21 mouse cellular contexts compared by ENCODE assay signal in genomic region chr14:7896699-7897098, GRCm38 (mm10).
DNase-seq lines count a peak whose midpoint lies in the region; ATAC-seq and TF ChIP-seq lines count a peak whose summit lies in the region.
"Had no signal": no experiment of that assay in that cellular context is flagged by ENCODE, and none has a peak within 500 bp of the region (broad histone marks: within the 10 kb centered on the region; RNA-seq: fewer than 3 reads in every experiment).

No protein-coding gene starts in this region.

- H3K36me3 ChIP-seq in kidney, embryonic 15.5 days, result peaks cover 67% of the 10 kb centered on the region
- peaks cover 14% of the 10 kb centered on the region; the same call in 1 of the 2 replicates for H3K36me3 ChIP-seq in midbrain, embryonic 11.5 days (ENCODE audit: control insufficient read depth, insufficient read depth, low read length)
- H3K36me3 ChIP-seq in midbrain, embryonic 15.5 days (replicated peaks), result peaks cover 40% of the 10 kb centered on the region
- H3K36me3 ChIP-seq in limb, embryonic 14.5 days (ENCODE audit: control insufficient read depth, insufficient read depth, low read length), result peaks cover 64% of the 10 kb centered on the region

- WGBS in kidney, embryonic 15.5 days, result 72% methylated on average over 1 of the region's 1 CpGs
- 97% methylated on average over 1 of the region's 1 CpGs for WGBS in midbrain, embryonic 11.5 days
- 85% methylated on average over 1 of the region's 1 CpGs for WGBS in midbrain, embryonic 15.5 days
- 28% methylated on average over 1 of the region's 1 CpGs for WGBS in limb, embryonic 14.5 days

- ATAC-seq in kidney, embryonic 15.5 days (replicated peaks; ENCODE audit: low FRiP score), result no peak
- no peak for ATAC-seq in midbrain, embryonic 11.5 days (ENCODE audit: low FRiP score)
- ATAC-seq in midbrain, embryonic 15.5 days (replicated peaks), result no peak
- peak; percentile 35 for ATAC-seq in limb, embryonic 14.5 days (ENCODE audit: low FRiP score, low read depth)
- ATAC-seq: inflammation-experienced regulatory T-cells, adult 6 months had no signal

- DNase-seq in kidney, postnatal 10 days, result no peak
- DNase-seq in midbrain, embryonic 11.5 days (ENCODE audit: low spot score, missing footprints), result peak; percentile 44
- DNase-seq in forelimb bud, embryonic 11.5 days (ENCODE audit: low read depth, low spot score), result peak; percentile 81
- DNase-seq in limb, embryonic 14.5 days (ENCODE audit: low spot score), result peak; percentile 67
- DNase-seq in thymus, postnatal 25 days, result no peak
- DNase-seq in heart, adult 8-10 months (ENCODE audit: low spot score), result no peak
- DNase-seq: adrenal gland, adult 2 months; cerebellum, adult 9-10 months; forebrain, postnatal 0 days; heart, postnatal 10 days; layer of hippocampus, postnatal 36 days; liver, embryonic 13.5 days; right cerebral cortex, adult 18-20 months had no signal

- no peak overlapping the region for H3K4me2 ChIP-seq in kidney, embryonic 15.5 days
- H3K4me2 ChIP-seq in midbrain, embryonic 11.5 days, result no peak overlapping the region
- H3K4me2 ChIP-seq in midbrain, embryonic 15.5 days, result no peak overlapping the region
- no peak overlapping the region for H3K4me2 ChIP-seq in limb, embryonic 14.5 days (replicated peaks; ENCODE audit: low read depth, low read length, severe bottlenecking)
- H3K4me2 ChIP-seq: heart, embryonic 11.5 days; liver, embryonic 13.5 days; neural tube, embryonic 12.5 days had no signal

- no peak overlapping the region for H3K9ac ChIP-seq in kidney, embryonic 15.5 days
- H3K9ac ChIP-seq in midbrain, embryonic 11.5 days (ENCODE audit: low read length), result no peak overlapping the region
- H3K9ac ChIP-seq in midbrain, embryonic 15.5 days, result no peak overlapping the region
- 0 out of 2 replicates have a peak overlapping the region, but pooled peaks have one; percentile 12 for H3K9ac ChIP-seq in limb, embryonic 14.5 days (ENCODE audit: low read depth, low read length, severe bottlenecking)
- H3K9ac ChIP-seq: forebrain, postnatal 0 days; liver, embryonic 13.5 days; neural tube, embryonic 12.5 days had no signal

- no peak overlapping the region for H3K4me3 ChIP-seq in kidney, embryonic 15.5 days (replicated peaks)
- H3K4me3 ChIP-seq in midbrain, embryonic 11.5 days (ENCODE audit: low read depth, low read length), result no peak overlapping the region
- H3K4me3 ChIP-seq in midbrain, embryonic 15.5 days, result no peak overlapping the region
- no peak overlapping the region for H3K4me3 ChIP-seq in limb, embryonic 14.5 days (replicated peaks; ENCODE audit: low read length)
- H3K4me3 ChIP-seq: forebrain, embryonic 10.5 days; layer of hippocampus, adult 2 months; liver, embryonic 13.5 days; midbrain, embryonic 10.5 days; neural tube, embryonic 12.5 days had no signal

- H3K27ac ChIP-seq in kidney, embryonic 15.5 days, result peak overlapping the region; percentile 63
- H3K27ac ChIP-seq in midbrain, embryonic 11.5 days (ENCODE audit: low read depth, low read length), result no peak overlapping the region
- H3K27ac ChIP-seq in midbrain, embryonic 15.5 days, result no peak overlapping the region
- peak overlapping the region; percentile 83 for H3K27ac ChIP-seq in limb, embryonic 14.5 days (replicated peaks; ENCODE audit: low read depth, low read length)
- H3K27ac ChIP-seq: forebrain, embryonic 10.5 days; layer of hippocampus, adult 2 months; liver, embryonic 13.5 days; midbrain, embryonic 10.5 days; neural tube, embryonic 12.5 days had no signal

- no peaks in the 10 kb centered on the region for H3K9me3 ChIP-seq in kidney, embryonic 15.5 days (replicated peaks)
- no peaks in the 10 kb centered on the region for H3K9me3 ChIP-seq in midbrain, embryonic 11.5 days (ENCODE audit: control insufficient read depth, low read length)
- H3K9me3 ChIP-seq in midbrain, embryonic 15.5 days, result no peaks in the 10 kb centered on the region
- no peaks in the 10 kb centered on the region for H3K9me3 ChIP-seq in limb, embryonic 14.5 days (ENCODE audit: control insufficient read depth, low read length)
- H3K9me3 ChIP-seq: forebrain, embryonic 10.5 days; liver, embryonic 13.5 days; midbrain, embryonic 10.5 days; neural tube, embryonic 12.5 days had no signal

- H3K27me3 ChIP-seq in kidney, embryonic 15.5 days, result no peaks in the 10 kb centered on the region
- H3K27me3 ChIP-seq in midbrain, embryonic 11.5 days (ENCODE audit: control insufficient read depth, insufficient read depth, low read length), result no peaks in the 10 kb centered on the region
- no peaks in the 10 kb centered on the region for H3K27me3 ChIP-seq in midbrain, embryonic 15.5 days (replicated peaks)
- no peaks in the 10 kb centered on the region for H3K27me3 ChIP-seq in limb, embryonic 14.5 days (ENCODE audit: control insufficient read depth, insufficient read depth, low read length)
- H3K27me3 ChIP-seq: liver, embryonic 13.5 days; neural tube, embryonic 12.5 days had no signal

- H3K4me1 ChIP-seq in kidney, embryonic 15.5 days, result peaks cover 31% of the 10 kb centered on the region
- no peaks in the 10 kb centered on the region for H3K4me1 ChIP-seq in midbrain, embryonic 11.5 days (ENCODE audit: control insufficient read depth, insufficient read depth, low read length)
- no peaks in the 10 kb centered on the region for H3K4me1 ChIP-seq in midbrain, embryonic 15.5 days
- peaks cover 65% of the 10 kb centered on the region for H3K4me1 ChIP-seq in limb, embryonic 14.5 days (ENCODE audit: control insufficient read depth, insufficient read depth, low read length)
- H3K4me1 ChIP-seq: forebrain, embryonic 10.5 days; liver, embryonic 13.5 days; midbrain, embryonic 10.5 days had no signal

- no peak for TF ChIP-seq POLR2A in limb, embryonic 14.5 days (IDR thresholded peaks at IDR 0.05; ENCODE audit: borderline replicate concordance, extremely low read depth, insufficient read depth, insufficient read length)

Comparison
In these comparisons a context has a peak if more than half of its experiments do, and no peak if none do; other contexts are left out.
1. H3K27ac ChIP-seq: peak in kidney, embryonic 15.5 days (single experiment) and limb, embryonic 14.5 days (single experiment); none in midbrain, embryonic 11.5 days (single experiment) and midbrain, embryonic 15.5 days (single experiment).
2. DNase-seq: peak in midbrain, embryonic 11.5 days (single experiment), forelimb bud, embryonic 11.5 days (single experiment) and limb, embryonic 14.5 days (single experiment); none in kidney, postnatal 10 days (single experiment), thymus, postnatal 25 days (single experiment) and heart, adult 8-10 months (single experiment).